Mouse (Mus musculus): ENCODE measurements around the gene Tmem110.

DNA sequence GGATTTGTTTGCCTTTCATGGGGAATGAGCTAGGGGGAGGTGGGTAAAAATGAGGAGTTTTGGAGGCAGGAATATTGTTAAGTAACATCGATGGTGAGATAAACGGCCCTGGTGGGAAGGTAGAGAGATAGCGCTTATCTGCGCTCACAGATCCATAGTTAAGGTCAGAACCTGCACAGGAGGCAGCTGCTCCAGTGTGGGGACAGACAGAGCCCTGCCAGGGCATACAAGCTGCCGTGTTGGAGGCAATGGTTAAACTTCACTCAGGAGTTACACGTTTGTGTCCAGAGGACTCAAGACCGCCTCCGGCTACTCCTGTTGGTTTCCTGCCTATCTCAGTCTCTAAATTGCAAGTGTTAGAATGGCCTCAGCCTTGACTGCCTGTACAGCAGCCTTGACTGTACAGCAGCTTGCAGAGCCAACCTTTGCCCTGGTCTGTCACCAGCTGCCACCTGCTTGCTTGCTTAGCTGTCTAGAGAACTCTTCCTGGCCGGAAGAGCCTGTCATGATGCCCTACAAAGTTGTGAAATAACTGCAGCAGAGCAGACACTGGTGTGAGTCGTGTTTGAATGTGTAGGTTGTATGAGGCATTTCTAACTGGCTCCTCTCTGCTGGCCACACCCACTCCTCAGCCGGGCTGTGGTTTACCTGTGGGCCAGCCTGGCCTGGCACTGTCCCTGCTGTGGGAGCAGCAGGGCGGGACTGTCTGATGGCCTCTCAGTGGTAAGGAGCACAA, 49.9 kb downstream of the Tmem110 start:
- TF ChIP-seq USF1 (IDR thresholded peaks at IDR 0.05; ENCODE audit: low read depth, low read length) (no peak), CTCF (IDR thresholded peaks at IDR 0.05 in 2 of 3, conservative IDR thresholded peaks at IDR 0.05 in 1 of 3; ENCODE audit: control insufficient read depth in 1 of 3, insufficient read depth in 1 of 3, low read depth in 2 of 3, low read length in 3 of 3, poor library complexity in 1 of 3, severe bottlenecking in 1 of 3) (no peak), POLR2A (IDR thresholded peaks at IDR 0.05; ENCODE audit: control insufficient read depth in 1 of 2, insufficient read depth in 1 of 2, low read depth in 1 of 2, low read length in 2 of 2, poor library complexity in 1 of 2) (no peak), GATA1 (IDR thresholded peaks at IDR 0.05; ENCODE audit: low read depth, low read length) (no peak), MXI1 (IDR thresholded peaks at IDR 0.05; ENCODE audit: low read depth, low read length) (no peak), HCFC1 (IDR thresholded peaks at IDR 0.05; ENCODE audit: low read depth, low read length) (no peak), TBP (IDR thresholded peaks at IDR 0.05; ENCODE audit: low read depth, low read length) (no peak)
